Mouse (Mus musculus): Measurements from ENCODE around the gene Wnt1. TPM values are rescaled to one million over a fixed set of nuclear protein-coding genes. Genes with fewer than 3 reads are reported as not detected.

Gene Wnt1
- polyA plus RNA-seq, 1 experiment from 2014 or later, result not detected

- 95% methylated on average over 30 of the region's 30 CpGs for WGBS
- peaks cover 100% of the 10 kb centered on the region for H3K36me3 ChIP-seq
Measured at GRCm38 (mm10) chr15:98839671-98840585, 50.3 kb downstream of the Wnt1 start.

More at GRCm38 (mm10) chr15:98839671-98840585, 50.3 kb downstream of the Wnt1 start:
- Histone ChIP-seq H3K4me1 (no peaks in the 10 kb centered on the region), H3K9ac (no peak overlapping the region), H3K9me3 (no peaks in the 10 kb centered on the region), H3K4me3 (no peak overlapping the region), H3K4me2 (no peak overlapping the region), H3K27me3 (no peaks in the 10 kb centered on the region), H3K27ac (no peak overlapping the region)
- ATAC-seq (ENCODE audit: insufficient number of reproducible peaks, insufficient read depth, low FRiP score, low TSS enrichment, low read depth), result no peak

Other genes starting within 250 kb of the Wnt1 start
- 63.1 and 66.2 TPM in 2 replicates for gene Ccnt1, start 218.9 kb upstream of the Wnt1 start, polyA plus RNA-seq (2015; fragmentation: Nextera tagmentation; extraction: Ambion mirVana)
- gene 4930415O20Rik, start 218.9 kb upstream of the Wnt1 start, polyA plus RNA-seq (2015; fragmentation: Nextera tagmentation; extraction: Ambion mirVana), result not detected in 2 replicates
- 11.7 and 19.5 TPM in 2 replicates for gene Adcy6, start 179.8 kb upstream of the Wnt1 start, polyA plus RNA-seq (2015; fragmentation: Nextera tagmentation; extraction: Ambion mirVana)
- 55.6 and 55.7 TPM in 2 replicates for gene Cacnb3, start 159.0 kb upstream of the Wnt1 start, polyA plus RNA-seq (2015; fragmentation: Nextera tagmentation; extraction: Ambion mirVana)
- 34.5 and 35.4 TPM in 2 replicates for gene Ddx23, start 127.0 kb upstream of the Wnt1 start, polyA plus RNA-seq (2015; fragmentation: Nextera tagmentation; extraction: Ambion mirVana)
- gene Rnd1, start 112.4 kb upstream of the Wnt1 start, polyA plus RNA-seq (2015; fragmentation: Nextera tagmentation; extraction: Ambion mirVana), result 0.50 and 0.59 TPM in 2 replicates
- 0.94 and 1.3 TPM in 2 replicates for gene Ccdc65, start 81.7 kb upstream of the Wnt1 start, polyA plus RNA-seq (2015; fragmentation: Nextera tagmentation; extraction: Ambion mirVana)
- 40.9 and 48.3 TPM in 2 replicates for gene Fkbp11, start 61.7 kb upstream of the Wnt1 start, polyA plus RNA-seq (2015; fragmentation: Nextera tagmentation; extraction: Ambion mirVana)
- gene Arf3, start 26.6 kb upstream of the Wnt1 start, polyA plus RNA-seq (2015; fragmentation: Nextera tagmentation; extraction: Ambion mirVana), result 44.1 and 44.6 TPM in 2 replicates
- 4.9 and 5.3 TPM in 2 replicates for gene Wnt10b, start 11.7 kb upstream of the Wnt1 start, polyA plus RNA-seq (2015; fragmentation: Nextera tagmentation; extraction: Ambion mirVana)
- gene Ddn, start 19.6 kb downstream of the Wnt1 start, polyA plus RNA-seq (2015; fragmentation: Nextera tagmentation; extraction: Ambion mirVana), result 0.07 TPM in 1 of 2 replicates, not detected in the other
- gene Prkag1, start 41.7 kb downstream of the Wnt1 start, polyA plus RNA-seq (2015; fragmentation: Nextera tagmentation; extraction: Ambion mirVana), result 90.4 and 92.5 TPM in 2 replicates
- 14.4 and 15.2 TPM in 2 replicates for gene Kmt2d, start 81.3 kb downstream of the Wnt1 start, polyA plus RNA-seq (2015; fragmentation: Nextera tagmentation; extraction: Ambion mirVana)
- 22.9 and 23.4 TPM in 2 replicates for gene Rhebl1, start 104.7 kb downstream of the Wnt1 start, polyA plus RNA-seq (2015; fragmentation: Nextera tagmentation; extraction: Ambion mirVana)
- 0.52 and 0.54 TPM in 2 replicates for gene Dhh, start 108.7 kb downstream of the Wnt1 start, polyA plus RNA-seq (2015; fragmentation: Nextera tagmentation; extraction: Ambion mirVana)
- 26.8 and 27.8 TPM in 2 replicates for gene Lmbr1l, start 128.4 kb downstream of the Wnt1 start, polyA plus RNA-seq (2015; fragmentation: Nextera tagmentation; extraction: Ambion mirVana)
- 1,422 and 1,651 TPM in 2 replicates for gene Tuba1b, start 144.7 kb downstream of the Wnt1 start, polyA plus RNA-seq (2015; fragmentation: Nextera tagmentation; extraction: Ambion mirVana)
- not detected in 2 replicates for gene Gm49450, start 163.7 kb downstream of the Wnt1 start, polyA plus RNA-seq (2015; fragmentation: Nextera tagmentation; extraction: Ambion mirVana)
- gene Tuba1a, start 163.8 kb downstream of the Wnt1 start, polyA plus RNA-seq (2015; fragmentation: Nextera tagmentation; extraction: Ambion mirVana), result 1,291 and 1,480 TPM in 2 replicates
- 109 and 124 TPM in 2 replicates for gene Tuba1c, start 240.0 kb downstream of the Wnt1 start, polyA plus RNA-seq (2015; fragmentation: Nextera tagmentation; extraction: Ambion mirVana)